Mouse (Mus musculus) embryonic facial prominence, embryonic 14.5 days (tissue): ENCODE measurements around the gene Snap91. TPM values are rescaled to one million over a fixed set of nuclear protein-coding genes. Genes with fewer than 3 reads are reported as not detected.

ENCODE experiments used
- ATAC-seq: fragments of 200-750 bp; cut with Nextera tagmentation; 2 replicates; pipeline ENCODE4 v1.8.0; 2017; ENCODE audit warnings: low read depth, moderate number of reproducible peaks, moderate TSS enrichment
- DNase-seq: peaks from one replicate; pipeline ENCODE4 v3.0.0-alpha.2; 2015; ENCODE audit warnings: low spot score
- H3K27ac ChIP-seq: fragments of 300-500 bp; sonication (generic); replicated peaks from 2 replicates; pipeline ENCODE4 v1.5.1; 2014; ENCODE audit warnings: low read depth, mild to moderate bottlenecking, low read length, moderate library complexity
- H3K27me3 ChIP-seq: fragments of 300-500 bp; sonication (generic); replicated peaks from 2 replicates; pipeline ENCODE4 v1.6.1; 2014; ENCODE audit warnings: low read length; ENCODE audit not compliant: control insufficient read depth, insufficient read depth
- H3K36me3 ChIP-seq: fragments of 300-500 bp; sonication (generic); 2 replicates; pipeline ENCODE4 v1.6.1; 2014; ENCODE audit warnings: low read length, mixed read lengths; ENCODE audit not compliant: control insufficient read depth, insufficient read depth
- H3K4me1 ChIP-seq: fragments of 300-500 bp; sonication (generic); 2 replicates; pipeline ENCODE4 v1.6.1; 2014; ENCODE audit warnings: antibody characterized with exemption, low read length; ENCODE audit not compliant: control insufficient read depth, insufficient read depth
- H3K4me2 ChIP-seq: fragments of 300-500 bp; sonication (generic); 2 replicates; pipeline ENCODE4 v1.6.1; 2014; ENCODE audit warnings: low read depth, mild to moderate bottlenecking, low read length, moderate library complexity, mixed read lengths
- H3K4me3 ChIP-seq: fragments of 300-500 bp; sonication (generic); 2 replicates; pipeline ENCODE4 v1.5.1; 2014; ENCODE audit warnings: low read depth, mild to moderate bottlenecking, low read length
- H3K9ac ChIP-seq: fragments of 300-500 bp; sonication (generic); 2 replicates; pipeline ENCODE4 v1.6.1; 2014; ENCODE audit warnings: low read depth, mild to moderate bottlenecking, low read length, moderate library complexity, mixed read lengths
- H3K9me3 ChIP-seq: fragments of 300-500 bp; sonication (generic); 2 replicates; pipeline ENCODE4 v1.6.1; 2016; ENCODE audit warnings: low read length; ENCODE audit not compliant: control insufficient read depth
- WGBS: fragments of 180-500 bp; shearing (Covaris S2); extraction: QIAGEN DNeasy Blood & Tissue Kit; methylation state at CpG from one replicate; pipeline ENCODE4 v1.1.7; 2014; 5-methylcytosine and 5-hydroxymethylcytosine counted together
- polyA plus RNA-seq: library from polyadenylated mRNA; unstranded; fragments of >200 nt; fragmentation: Nextera tagmentation; extraction: Ambion mirVana; gene quantifications from 2 replicates; pipeline ENCODE4 v1.2.1, GENCODE M21; 2014

Gene Snap91
- polyA plus RNA-seq, 1 experiment from 2014 or later: 9.5 TPM

DNA sequence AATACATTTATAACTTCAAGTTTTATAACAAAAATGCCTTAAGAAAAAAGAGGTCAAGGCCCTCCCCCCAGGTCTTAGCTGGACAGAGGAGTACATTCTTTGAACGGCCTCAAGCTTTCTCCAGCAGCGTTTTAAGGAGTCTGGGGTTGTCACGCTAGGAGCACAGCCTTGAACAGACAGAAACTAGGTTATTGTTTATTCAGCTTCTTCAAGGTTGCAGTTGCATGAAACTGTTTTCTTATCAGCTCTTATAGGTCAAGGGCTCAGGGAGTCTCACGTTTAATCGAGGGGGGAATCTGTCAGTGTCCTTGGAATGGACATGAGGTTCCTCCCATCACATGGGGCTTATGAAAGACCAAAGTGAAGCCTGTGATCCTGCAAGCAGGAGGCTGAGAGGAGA is 163.3 kb downstream of the Snap91 start:
- Histone ChIP-seq H3K27ac (no peak overlapping the region), H3K9me3 (no peaks in the 10 kb centered on the region), H3K27me3 (no peaks in the 10 kb centered on the region), H3K36me3 (no peaks in the 10 kb centered on the region), H3K4me3 (no peak overlapping the region), H3K9ac (no peak overlapping the region), H3K4me1 (no peaks in the 10 kb centered on the region), H3K4me2 (no peak overlapping the region)
- 58% methylated on average over 5 of the region's 5 CpGs for WGBS
- no peak for ATAC-seq
- DNase-seq: no peak

DNA sequence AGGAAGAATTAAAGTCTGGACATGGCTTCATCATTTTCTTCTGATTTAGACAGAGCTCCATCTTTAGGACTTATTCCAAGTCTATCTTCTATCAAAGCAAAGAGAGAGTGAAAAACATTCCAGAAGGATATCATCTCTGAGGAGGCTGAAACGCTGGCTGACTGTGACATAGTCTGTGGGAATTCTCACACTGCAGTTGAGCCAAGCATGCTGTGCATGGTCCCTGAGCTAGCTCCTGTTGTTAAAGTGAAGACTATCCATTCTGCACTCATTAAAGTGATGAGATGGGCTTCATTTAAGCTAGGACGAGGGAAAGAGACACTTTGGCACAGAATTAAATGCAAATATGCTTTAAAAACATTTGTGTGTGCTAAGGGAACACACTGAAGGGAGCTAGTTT is 163.9 kb downstream of the Snap91 start:
- Histone ChIP-seq H3K9me3 (no peaks in the 10 kb centered on the region), H3K27me3 (no peaks in the 10 kb centered on the region), H3K27ac (no peak overlapping the region), H3K4me3 (no peak overlapping the region), H3K4me1 (no peaks in the 10 kb centered on the region), H3K4me2 (no peak overlapping the region), H3K9ac (no peak overlapping the region), H3K36me3 (no peaks in the 10 kb centered on the region)
- DNase-seq (no peak), ATAC-seq (no peak)
- WGBS: 46% methylated on average over 2 of the region's 2 CpGs

Other genes starting within 250 kb of the Snap91 start
- gene Me1, start 184.7 kb downstream of the Snap91 start, polyA plus RNA-seq: 26.1 and 26.3 TPM in 2 replicates
- gene Prss35, start 137.0 kb downstream of the Snap91 start, polyA plus RNA-seq: 65.4 and 71.9 TPM in 2 replicates
- gene Ripply2, start 134.9 kb upstream of the Snap91 start, polyA plus RNA-seq: 0.32 TPM in 1 of 2 replicates, not detected in the other
- gene Cyb5r4, start 141.4 kb upstream of the Snap91 start, polyA plus RNA-seq: 41.5 and 43.2 TPM in 2 replicates